Mouse (Mus musculus) urinary bladder, postnatal 36 days (tissue): ENCODE data around the gene Ctdnep1.
A peak's percentile ranks its signal among the peaks of the same experiment; 100 is the strongest.

Experiments used
- DNase-seq, 2 experiments: peaks; one replicate each; pipeline ENCODE4 v3.0.0; 2022; ENCODE audit warnings: low spot score in 2 of 2, mixed read lengths in 1 of 2

Ctdnep1 gene

DNA sequence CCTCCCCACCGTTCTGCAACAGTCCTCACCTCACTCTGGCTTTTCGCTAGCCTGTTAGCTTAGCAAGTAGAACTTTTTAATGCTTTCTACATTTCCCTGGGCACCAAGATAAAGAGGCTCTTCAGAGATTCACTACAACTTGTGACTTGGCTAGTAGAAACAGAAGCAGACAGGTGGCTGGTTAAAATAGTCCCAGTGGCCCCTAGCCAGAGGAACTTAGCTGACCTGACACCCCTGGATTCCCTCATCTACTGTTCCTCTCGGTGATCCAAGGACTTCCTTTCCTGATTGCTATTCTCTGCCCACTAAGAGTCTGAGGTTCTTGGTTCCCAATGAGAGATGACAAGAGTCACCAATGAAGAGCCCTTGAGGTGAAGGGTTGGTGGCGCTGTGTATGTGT, 2.4 kb downstream of the Ctdnep1 start:
- no peak for DNase-seq

DNA sequence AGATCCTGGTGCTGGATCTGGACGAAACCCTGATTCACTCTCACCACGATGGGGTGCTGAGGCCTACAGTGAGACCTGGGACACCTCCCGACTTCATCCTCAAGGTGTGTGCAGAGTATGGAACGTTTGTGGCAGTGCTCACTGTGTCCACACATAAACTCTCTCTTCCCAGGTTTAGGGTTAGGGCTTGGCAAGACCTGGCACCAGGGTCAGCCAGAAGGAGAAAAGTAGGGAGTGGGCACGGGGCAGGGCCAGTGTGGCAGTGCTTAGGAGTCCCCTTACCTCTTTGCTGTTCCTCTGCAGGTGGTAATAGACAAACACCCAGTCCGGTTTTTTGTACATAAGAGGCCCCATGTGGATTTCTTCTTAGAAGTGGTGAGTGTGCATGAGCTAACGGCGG, 3.5 kb downstream of the Ctdnep1 start:
- DNase-seq: no peak

DNA sequence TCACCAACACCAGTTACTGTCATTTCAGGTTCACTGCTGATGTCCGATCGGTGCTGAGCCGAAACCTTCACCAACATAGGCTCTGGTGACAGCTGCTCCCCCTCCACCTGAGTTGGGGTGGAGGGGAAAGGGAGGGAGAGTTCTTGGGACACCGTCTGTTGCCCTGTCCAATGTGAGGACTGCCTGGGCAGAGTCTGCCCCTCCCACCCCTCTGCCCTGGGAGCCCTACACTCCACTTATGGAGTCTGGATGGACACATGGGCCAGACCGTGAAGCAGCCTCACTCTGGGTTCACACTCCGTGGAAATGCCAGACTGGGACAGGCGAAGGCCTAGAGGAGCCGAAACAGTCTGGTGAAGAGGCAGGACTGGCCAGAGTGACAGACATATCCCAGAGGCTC, 9.0 kb downstream of the Ctdnep1 start:
- no peak for DNase-seq

DNA sequence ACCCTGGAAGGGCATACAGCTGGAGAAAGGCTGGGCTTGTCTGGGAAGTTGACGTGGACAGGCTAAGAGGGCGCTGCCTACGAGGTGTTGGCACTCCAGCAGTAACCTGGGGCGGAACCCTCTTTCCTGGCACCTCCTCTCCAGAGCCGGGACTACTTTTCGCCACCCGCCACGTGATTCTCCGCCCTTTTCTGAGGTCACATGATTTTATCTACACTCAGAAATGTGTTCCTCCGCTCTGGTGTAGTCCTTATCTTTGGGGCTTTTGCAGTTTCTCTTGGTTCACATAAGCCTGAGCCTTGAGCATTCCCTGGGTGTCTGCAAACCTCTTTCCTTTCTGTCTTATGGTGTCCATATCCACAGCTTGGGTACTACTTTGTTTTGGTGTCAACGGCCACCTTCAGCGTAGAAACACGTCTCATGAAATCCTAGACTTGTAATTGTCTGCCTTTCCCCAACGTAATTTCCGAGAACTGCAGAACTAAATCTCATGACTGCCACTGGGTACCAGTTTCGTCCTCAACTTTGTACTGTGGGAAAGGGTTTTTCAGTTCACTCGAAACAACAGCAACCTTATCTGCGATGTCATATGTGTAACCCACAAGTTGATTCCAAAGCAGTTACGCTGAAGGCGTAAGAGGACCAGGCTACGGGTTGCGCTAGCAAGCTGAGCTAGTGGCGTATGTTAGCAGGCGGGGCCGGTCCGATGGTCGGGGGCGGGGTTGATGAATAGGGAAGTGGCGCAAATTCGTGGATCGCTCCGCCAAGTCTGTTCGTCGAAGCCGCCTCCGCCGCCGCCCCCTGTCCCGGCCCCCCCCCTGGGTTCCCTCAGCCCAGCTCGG, 10.1 kb downstream of the Ctdnep1 start, which contains the start of gene Gabarap:
TSS of gene Gabarap (plus strand) at position 294 of the 842 bp plus-strand sequence.
- peak; percentile 94 to 96 for DNase-seq

DNA sequence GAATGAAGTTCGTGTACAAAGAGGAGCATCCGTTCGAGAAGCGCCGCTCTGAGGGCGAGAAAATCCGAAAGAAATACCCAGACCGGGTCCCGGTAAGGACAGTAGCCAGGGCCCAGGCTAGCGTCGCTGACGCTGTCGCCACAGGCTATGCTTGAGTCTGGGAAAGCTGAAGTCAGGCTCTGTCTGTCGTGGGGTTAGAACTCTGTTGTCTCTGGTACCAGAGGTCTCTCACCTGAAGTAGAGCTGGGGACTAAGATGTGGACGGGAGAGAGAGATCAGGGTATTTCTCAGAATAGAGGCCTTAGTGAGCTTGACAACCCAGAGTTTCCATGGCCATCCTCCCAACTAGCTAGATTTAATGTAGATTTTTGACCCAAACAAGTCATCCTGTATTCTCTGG, 10.8 kb downstream of the Ctdnep1 start:
- DNase-seq: no peak

DNA sequence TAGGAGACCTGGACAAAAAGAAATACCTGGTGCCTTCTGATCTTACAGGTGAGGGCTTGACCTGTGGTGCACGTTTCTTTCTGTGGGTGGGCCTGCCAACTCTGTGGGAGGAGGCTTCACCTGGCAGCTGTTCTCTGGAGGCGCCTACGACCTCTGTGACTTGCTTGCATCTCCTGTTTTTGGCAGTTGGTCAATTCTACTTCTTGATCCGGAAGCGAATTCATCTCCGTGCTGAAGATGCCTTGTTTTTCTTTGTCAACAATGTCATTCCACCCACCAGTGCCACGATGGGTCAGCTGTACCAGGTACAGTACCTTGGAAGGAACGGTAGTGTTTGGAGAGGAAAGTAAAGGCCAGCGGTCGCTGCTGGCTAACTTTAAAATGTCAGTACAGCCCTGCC, 11.4 kb downstream of the Ctdnep1 start:
- DNase-seq: no peak

DNA sequence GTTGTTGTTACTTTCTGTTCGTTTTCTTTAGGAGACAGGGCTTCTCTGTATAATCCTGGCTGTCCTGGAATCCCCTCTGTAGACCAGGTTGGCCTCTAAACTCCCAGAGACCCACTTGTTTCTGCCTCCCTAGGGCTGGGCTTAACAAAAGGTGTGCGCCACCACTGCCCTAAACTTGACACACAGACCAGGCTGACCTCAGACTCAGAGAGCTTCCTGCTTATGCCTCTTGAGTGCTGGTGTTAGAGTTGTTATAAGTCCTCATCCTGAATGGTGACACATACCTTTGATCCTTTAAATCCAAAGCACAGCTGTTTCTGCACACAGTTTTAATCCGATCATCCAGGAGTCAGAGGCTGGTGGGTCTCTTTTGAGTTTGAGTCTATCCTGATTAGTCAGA, 12.0 kb downstream of the Ctdnep1 start:
- DNase-seq: no peak

DNA sequence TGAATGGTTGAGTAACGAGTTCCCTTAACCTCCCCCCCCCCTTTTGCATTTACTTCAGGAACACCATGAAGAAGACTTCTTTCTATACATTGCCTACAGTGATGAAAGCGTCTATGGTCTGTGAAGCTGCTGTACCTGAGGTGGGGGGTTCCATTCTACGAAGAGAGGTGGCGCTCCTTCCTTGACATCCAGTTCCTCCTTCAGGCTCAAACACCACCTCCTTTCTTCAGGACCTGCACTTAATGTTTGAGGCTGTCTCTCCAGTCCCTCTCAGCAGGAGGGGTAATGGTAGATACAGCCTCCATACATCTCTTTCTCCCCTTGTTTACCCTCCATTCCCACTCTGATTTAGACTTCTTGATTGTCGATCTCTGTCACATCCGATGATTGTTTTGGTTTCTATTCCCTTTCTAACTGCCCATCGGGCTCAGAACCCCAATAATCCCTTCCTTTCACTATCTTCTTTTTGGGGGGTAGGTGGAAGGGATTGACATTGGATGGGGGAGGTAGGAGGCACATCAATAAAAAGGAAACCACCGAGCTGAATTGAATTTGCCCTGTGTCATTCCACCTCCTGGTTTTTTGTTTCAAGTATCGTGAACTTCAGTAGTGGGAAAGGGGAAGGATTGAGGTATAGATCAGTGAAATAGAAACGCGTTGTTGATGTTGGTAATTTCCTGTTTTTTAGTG, 13.6 kb downstream of the Ctdnep1 start:
- DNase-seq: no peak

DNA sequence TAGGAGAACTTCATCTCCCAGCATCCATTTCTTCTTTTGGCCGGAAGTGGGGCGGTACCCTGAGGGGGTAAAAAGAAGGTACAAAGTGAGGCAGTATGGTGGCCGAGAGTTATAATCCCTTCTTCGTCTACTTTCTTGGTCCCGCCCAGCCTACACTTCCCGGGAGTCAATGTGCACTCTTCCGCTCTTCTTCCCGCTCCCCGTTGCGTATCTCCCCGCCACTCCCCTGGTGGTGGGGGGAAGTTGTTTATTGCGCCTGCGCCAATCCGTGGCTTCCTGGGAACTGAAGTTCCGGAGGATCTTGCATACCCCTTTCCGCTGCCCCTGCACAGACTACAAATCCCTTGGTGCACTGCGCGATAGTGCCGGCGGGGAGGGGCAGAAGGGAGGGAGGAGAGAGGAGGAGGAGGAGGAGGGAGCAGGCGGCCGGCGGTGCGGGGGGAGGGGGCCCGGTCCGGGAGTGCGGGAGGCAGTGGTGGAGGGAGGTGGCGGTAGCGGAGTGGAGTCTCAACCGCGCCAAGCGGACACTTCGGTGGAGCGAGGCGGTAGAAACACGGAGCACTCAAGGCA, 14.5 kb downstream of the Ctdnep1 start, which contains the start of gene Phf23:
TSS of gene Phf23 (plus strand) at position 387 of the 570 bp plus-strand sequence.
- DNase-seq: peak; percentile 94 to 98

DNA sequence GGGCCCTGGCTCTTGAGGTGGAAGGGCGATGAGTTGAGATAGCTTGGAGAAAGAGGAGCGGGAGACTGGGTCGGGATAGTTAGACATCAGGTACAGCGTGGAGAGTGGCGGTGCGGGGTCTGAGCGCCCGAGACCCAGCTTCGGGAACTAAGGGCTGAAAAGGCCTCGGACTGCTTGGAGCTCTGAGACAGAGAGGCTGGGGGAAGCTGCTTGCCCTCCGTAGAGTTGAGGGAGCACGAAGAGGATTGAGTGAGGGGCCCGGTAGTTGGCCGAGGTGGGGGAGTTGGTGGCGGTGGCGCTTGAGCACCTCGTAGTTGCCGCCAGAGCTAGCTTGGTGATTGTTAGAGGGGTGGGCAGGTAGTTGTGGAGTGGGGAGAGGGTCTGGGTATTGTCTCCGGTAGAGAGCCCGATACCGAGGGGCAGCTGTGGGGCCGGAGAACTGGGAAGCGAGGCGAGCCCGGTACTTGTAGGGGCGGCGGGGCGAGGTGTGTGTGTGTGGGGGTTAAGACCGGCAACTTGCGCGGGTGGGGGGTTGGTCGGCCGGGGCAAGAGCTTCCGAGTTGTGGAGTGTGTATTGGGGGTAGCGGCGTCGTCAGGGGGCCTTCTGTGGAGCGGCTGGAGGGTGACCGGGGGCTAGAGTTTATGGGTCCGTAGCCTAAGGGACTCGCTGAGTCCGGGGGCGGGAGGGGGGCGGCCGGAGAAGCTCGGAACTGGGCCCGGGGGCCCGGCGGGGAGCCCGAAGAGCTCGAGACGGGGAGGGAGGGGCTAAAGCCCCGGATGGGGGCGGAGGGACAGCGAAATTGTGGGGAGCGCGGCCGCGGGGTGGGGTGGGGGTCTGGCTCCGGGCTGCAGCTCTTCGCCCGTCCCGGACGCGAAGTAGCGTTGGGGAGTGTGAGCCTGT, 15.5 kb downstream of the Ctdnep1 start:
- peak in 1 of 2 experiments; percentile 37 for DNase-seq

DNA sequence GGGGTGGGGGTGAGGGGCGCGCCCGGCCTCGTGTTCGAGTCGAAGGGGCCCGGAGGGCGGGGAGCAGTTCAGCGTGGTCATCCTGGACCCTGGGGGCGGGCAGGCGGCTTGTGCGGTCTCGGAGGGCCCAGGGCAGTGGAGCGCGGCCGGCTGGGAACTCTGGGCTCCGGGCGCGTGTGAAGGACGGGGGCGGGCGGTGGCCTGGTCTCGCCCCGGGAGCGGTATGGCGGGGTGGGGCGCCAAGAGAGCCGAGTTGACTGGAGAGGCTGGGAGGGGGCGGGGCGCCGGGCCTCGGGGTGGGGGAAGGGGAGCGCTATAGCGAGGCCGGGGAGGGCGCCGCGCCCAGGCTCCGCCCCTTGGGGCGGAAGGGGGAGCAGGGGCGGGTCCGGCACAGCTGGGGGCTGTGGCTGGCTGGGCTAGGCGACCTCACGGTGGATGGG, 16.1 kb downstream of the Ctdnep1 start:
- peak; percentile 86 to 92 for DNase-seq

DNA sequence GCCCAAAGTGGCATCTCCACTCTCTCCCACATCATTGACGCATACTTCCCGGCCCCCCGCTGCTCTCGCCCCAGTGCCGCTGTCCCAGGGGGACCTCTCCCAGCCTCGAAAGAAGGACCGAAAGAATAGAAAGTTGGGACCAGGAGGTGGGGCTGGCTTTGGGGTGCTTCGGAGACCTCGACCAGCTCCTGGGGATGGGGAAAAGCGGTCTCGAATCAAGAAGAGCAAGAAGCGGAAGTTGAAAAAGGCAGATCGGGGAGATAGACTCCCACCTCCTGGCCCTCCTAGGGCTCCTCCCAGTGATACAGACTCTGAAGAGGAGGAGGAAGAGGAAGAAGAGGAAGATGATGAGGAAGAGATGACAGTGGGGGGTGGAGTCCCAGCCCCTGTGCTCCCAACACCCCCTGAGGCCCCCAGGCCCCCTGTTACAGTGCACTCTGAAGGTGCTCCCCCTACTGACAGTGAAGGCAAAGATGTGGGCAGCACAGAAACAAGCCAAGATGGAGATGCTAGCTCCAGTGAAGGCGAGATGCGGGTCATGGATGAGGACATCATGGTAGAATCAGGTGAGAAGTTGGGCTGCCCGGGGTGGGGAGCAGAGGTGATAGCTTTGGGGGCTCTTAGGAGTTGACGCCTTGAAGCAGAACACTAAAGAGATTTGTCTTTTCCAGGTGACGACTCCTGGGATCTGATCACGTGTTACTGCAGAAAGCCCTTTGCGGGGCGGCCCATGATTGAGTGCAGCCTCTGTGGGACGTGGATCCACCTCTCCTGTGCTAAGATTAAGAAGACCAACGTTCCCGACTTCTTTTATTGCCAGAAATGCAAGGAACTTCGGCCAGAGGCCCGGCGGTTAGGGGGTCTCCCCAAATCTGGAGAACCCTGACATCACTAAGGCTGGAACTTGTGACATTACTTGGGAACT, 17.9 kb downstream of the Ctdnep1 start:
- DNase-seq: no peak

DNA sequence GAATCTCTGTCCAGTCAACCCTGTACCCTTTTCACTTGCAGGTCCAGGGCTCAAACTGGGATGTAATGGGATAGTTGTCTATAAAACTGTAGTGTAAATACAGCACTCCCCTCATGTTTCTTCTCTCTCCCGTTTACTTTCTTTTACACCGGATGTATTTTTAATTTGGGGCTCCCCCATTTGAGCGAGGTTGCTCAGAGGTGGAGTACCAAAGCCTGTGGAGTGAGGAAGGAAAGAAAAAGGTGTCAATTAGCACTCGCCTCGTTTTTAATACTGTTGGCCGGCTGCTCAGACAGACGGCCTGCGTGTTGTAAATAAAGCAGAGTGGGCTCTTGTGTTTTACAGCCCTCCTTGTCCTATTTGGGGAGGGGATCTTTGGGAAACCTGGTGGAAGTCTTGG, 18.7 kb downstream of the Ctdnep1 start:
- no peak for DNase-seq

DNA sequence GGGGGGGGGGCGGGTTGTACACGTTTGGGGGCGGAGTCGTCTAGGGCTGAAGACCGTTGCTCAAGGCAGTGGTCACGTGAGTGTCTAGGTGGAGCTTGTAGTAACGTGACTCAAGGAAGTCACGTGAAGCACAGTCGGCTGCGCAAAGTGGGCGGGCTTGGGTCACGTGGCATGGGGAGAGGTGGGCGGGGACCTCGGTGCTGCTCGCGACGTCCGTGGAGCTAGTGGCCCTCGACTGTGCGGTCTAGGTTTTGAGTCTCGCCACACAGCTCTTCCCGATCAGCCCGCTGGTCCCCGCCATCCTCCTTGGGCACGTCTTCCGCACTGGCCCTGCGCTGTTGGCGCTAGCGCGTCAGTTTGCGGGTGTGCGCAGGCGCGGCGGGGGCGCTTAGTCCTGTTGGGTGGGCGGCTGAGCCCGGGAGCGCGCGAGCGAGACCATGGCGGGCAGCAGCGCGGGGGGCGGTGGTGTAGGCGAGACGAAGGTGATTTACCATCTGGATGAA, 19.5 kb downstream of the Ctdnep1 start, which contains the start of gene Dvl2:
TSS of gene Dvl2 (plus strand) at position 200 of the 503 bp plus-strand sequence.
- peak; percentile 78 to 92 for DNase-seq

DNA sequence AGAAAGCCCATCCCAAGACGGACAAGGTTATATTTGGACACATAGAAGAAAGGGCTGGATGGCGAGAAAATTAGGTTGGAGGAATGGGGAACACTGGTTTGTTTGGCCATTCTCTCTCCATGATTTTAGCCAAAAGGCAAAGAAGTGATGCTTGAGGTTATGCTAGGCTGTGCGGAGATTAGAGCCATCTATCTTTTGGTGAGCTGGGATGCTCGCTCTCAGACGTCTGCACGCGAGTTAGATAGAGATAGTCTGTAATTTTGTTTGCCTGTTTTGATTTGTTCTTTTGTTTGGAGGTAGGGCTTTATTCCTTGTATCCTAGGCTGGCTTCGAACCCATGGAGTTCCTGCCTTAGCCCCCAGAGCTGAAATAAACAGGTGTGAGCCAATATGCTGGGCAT, 20.2 kb downstream of the Ctdnep1 start:
- DNase-seq: no peak

DNA sequence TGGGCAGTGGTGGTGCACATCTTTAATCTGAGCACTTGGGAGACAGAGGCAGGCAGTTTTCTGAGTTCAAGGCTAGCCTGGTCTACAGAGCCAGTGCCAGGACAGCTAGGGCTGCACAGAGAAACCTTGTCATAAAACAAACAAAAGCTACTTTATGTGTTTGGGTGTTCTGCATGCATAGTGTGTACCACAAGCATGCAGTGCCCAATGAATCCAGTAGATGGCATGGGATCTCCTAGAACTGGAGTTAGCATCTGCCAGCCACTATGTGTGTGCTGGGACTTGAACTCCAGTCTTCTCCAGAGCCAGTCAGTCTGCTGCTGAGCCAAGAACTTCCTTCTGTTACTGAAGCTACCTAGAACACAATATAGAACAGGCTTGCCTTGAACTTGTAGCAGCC, 20.9 kb downstream of the Ctdnep1 start:
- DNase-seq: no peak

DNA sequence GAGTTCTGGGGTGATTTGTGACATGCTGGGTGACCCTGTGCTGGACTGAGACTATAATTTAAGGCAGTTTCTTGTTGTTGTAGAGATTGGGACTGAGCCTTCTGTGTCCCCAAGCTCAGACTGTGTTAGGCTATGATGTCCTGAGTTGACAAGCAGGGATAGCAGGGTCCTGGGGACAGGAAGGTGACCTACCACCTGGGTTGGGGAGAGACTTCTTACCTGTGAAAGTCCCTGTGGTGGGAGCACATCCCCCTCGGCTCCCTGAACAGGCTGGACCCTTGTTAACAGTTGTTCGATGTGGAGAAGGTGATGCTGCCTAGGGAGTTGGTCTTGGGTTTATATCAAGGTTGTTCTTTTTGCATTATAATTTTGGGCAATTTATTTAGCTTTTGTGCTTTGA, 21.5 kb downstream of the Ctdnep1 start:
- DNase-seq: no peak

DNA sequence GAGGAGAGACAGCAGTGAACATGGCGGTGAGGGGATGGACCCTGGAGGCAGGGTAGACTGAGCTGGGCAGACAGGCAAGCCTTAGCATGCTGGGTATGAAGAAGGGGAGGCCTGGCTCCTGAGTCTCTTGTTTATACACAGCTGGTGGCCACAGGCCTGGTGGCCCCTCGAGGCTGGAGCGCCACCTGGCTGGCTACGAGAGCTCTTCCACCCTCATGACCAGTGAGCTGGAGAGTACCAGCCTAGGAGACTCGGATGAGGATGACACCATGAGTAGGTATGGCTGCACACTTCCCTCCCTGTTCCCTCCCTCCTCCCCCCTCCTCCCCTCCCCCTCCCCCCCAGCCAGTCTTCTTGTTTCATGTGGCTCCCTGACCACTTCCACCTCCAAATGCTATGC, 24.6 kb downstream of the Ctdnep1 start:
- no peak for DNase-seq

DNA sequence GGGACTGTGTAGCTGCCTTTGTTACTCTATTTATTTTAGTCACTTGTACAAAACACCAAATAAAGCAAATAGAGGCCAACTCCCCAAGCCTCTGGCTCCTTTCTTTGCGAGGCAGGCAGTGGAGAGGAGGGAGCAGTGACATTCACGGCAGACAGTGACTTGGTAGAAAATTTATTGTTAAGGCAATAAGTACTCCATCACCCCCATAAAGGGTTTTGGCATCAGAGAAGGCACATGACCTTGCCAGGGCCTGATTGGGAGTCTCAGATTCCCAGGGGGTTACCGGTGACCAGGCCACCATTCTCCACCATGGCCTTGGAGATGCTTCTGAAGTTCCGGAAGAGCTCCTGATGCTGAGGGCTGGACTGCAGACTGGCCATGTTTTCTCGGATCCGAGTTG, 29.1 kb downstream of the Ctdnep1 start:
- DNase-seq: no peak

DNA sequence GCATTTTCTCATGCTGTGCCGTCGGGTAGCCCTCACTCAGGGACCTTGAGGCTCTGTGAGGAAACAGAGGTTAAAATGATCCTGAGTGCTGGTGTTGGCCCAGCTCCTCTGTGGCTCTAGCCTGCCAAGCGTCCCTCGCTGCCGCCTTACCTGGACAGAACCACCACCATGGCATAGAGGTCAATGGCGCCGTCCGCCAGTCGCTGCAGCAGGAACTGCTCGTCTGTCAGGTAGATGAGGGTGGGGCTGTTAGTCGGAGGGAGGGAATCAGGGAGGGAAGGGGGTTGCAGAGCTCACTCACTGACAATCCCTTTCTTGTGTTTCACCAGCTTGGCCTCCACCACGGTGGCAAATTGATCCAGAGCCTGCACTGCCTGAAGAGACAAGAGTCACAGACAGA, 29.6 kb downstream of the Ctdnep1 start:
- no peak for DNase-seq
